Mouse (Mus musculus) liver, adult (tissue): ENCODE data around the gene Themis2.

Experiments used
- GATA4 ChIP-seq: IDR thresholded peaks from 2 replicates; pipeline ENCODE4 v1.6.1; 2014; ENCODE audit warnings: mild to moderate bottlenecking, low read length; ENCODE audit not compliant: insufficient replicate concordance

Gene Themis2

GRCm38 (mm10) chr4:132774905-132775304, 21.3 kb downstream of the Themis2 start:
- TF ChIP-seq GATA4: no peak

GRCm38 (mm10) chr4:132771776-132772175, 24.4 kb downstream of the Themis2 start:
- TF ChIP-seq GATA4: no peak

- no peak; the same call in 1 of the 2 replicates for TF ChIP-seq GATA4
Measured at GRCm38 (mm10) chr4:132767914-132768876, 28.0 kb downstream of the Themis2 start, which contains the start of gene Rpa2. Rpa2 (plus strand) TSS chr4:132768332.

- TF ChIP-seq GATA4: no peak
Measured at GRCm38 (mm10) chr4:132762602-132763001, 33.6 kb downstream of the Themis2 start.

- TF ChIP-seq GATA4: no peak
Measured at GRCm38 (mm10) chr4:132760296-132760695, 35.9 kb downstream of the Themis2 start.

- TF ChIP-seq GATA4: no peak
Measured at GRCm38 (mm10) chr4:132757633-132758351, 38.4 kb downstream of the Themis2 start.

- no peak for TF ChIP-seq GATA4
Measured at GRCm38 (mm10) chr4:132756974-132757373, 39.2 kb downstream of the Themis2 start, which contains the start of gene Smpdl3b. Smpdl3b (minus strand) TSS chr4:132757252.

GRCm38 (mm10) chr4:132752992-132753391, 43.2 kb downstream of the Themis2 start:
- no peak for TF ChIP-seq GATA4

- no peak for TF ChIP-seq GATA4
Measured at GRCm38 (mm10) chr4:132749258-132749982, 46.8 kb downstream of the Themis2 start.

GRCm38 (mm10) chr4:132748778-132749177, 47.4 kb downstream of the Themis2 start:
- no peak for TF ChIP-seq GATA4

GRCm38 (mm10) chr4:132747664-132748259, 48.4 kb downstream of the Themis2 start:
- TF ChIP-seq GATA4: no peak

- TF ChIP-seq GATA4: no peak
Measured at GRCm38 (mm10) chr4:132746911-132747517, 49.2 kb downstream of the Themis2 start.

- TF ChIP-seq GATA4: no peak
Measured at GRCm38 (mm10) chr4:132743992-132744911, 51.9 kb downstream of the Themis2 start.
